Mouse (Mus musculus) stomach, postnatal 0 days (tissue): ENCODE results near the gene Psors1c2. TPM values are rescaled to one million over a fixed set of nuclear protein-coding genes. Genes with fewer than 3 reads are reported as not detected.
A peak's percentile ranks its signal among the peaks of the same experiment; 100 is the strongest.

Experiments
- ATAC-seq: fragments of 200-750 bp; cut with Nextera tagmentation; 2 replicates; pipeline ENCODE4 v1.8.0; 2017; ENCODE audit not compliant: low FRiP score, low TSS enrichment
- DNase-seq: peaks from one replicate; pipeline ENCODE4 v3.0.0-alpha.2; 2016; ENCODE audit warnings: low spot score
- H3K27ac ChIP-seq: fragments of 300-500 bp; sonication (generic); replicated peaks from 2 replicates; pipeline ENCODE4 v1.5.1; 2014; ENCODE audit warnings: mild to moderate bottlenecking, control low read depth
- H3K27me3 ChIP-seq: fragments of 300-500 bp; sonication (generic); 2 replicates; pipeline ENCODE4 v1.6.1; 2014; ENCODE audit warnings: low read length; ENCODE audit not compliant: control insufficient read depth, insufficient read depth
- H3K36me3 ChIP-seq: fragments of 300-500 bp; sonication (generic); 2 replicates; pipeline ENCODE4 v1.6.1; 2014; ENCODE audit warnings: low read length, mixed read lengths; ENCODE audit not compliant: control insufficient read depth, insufficient read depth
- H3K4me1 ChIP-seq: fragments of 300-500 bp; sonication (generic); replicated peaks from 2 replicates; pipeline ENCODE4 v1.6.1; 2014; ENCODE audit warnings: antibody characterized with exemption; ENCODE audit not compliant: control insufficient read depth, insufficient read depth
- H3K4me2 ChIP-seq: fragments of 300-500 bp; sonication (generic); replicated peaks from 2 replicates; pipeline ENCODE4 v1.6.1; 2014; ENCODE audit warnings: low read depth, mild to moderate bottlenecking, control low read depth, moderate library complexity
- H3K4me3 ChIP-seq: fragments of 300-500 bp; sonication (generic); 2 replicates; pipeline ENCODE4 v1.5.1; 2014; ENCODE audit warnings: low read depth, low read length, control low read depth
- H3K9ac ChIP-seq: fragments of 300-500 bp; sonication (generic); 2 replicates; pipeline ENCODE4 v1.6.1; 2014; ENCODE audit warnings: mild to moderate bottlenecking, low read length, control low read depth, mixed read lengths
- H3K9me3 ChIP-seq: fragments of 300-500 bp; sonication (generic); 2 replicates; pipeline ENCODE4 v1.6.1; 2016; ENCODE audit warnings: low read length; ENCODE audit not compliant: control insufficient read depth
- CTCF ChIP-seq: IDR thresholded peaks from 2 replicates; pipeline ENCODE4 v1.5.1; 2016; ENCODE audit warnings: antibody characterized with exemption, low read depth, mild to moderate bottlenecking, moderate library complexity
- EP300 ChIP-seq: optimal IDR thresholded peaks from 2 replicates; pipeline ENCODE3; 2016; ENCODE audit warnings: antibody characterized with exemption
- WGBS: fragments of 180-500 bp; shearing (Covaris S2); extraction: QIAGEN DNeasy Blood & Tissue Kit; methylation state at CpG from one replicate; pipeline ENCODE4 v1.1.7; 2014; 5-methylcytosine and 5-hydroxymethylcytosine counted together
- polyA plus RNA-seq: library from polyadenylated mRNA; unstranded; fragments of >200 nt; fragmentation: Nextera tagmentation; extraction: Ambion mirVana; gene quantifications from 2 replicates; pipeline ENCODE4 v1.2.1, GENCODE M21; 2015

The Psors1c2 gene
- polyA plus RNA-seq, 1 experiment from 2014 or later: 66.8 TPM

DNA sequence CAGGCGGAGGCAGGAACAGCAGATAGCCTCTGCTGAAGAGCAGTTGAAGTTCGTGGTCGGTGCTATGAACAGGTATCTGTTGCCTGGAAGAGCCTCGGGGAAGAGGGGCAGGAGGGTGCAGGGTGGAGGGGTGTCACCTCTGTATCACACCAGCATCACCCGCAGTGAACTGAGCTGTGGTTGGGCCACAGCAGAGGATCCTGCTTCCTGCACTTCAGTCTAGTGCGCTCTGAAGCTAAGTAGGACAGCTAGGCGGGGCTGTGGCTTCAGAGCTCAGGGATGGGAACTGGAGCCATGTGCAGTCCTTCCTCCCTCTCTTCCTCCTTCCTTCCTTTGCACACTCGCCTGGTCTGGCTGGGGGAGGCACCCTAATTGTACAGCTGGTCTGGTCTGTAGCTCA is 6.4 kb upstream of the Psors1c2 start:
- no peak for ATAC-seq
- no peak for TF ChIP-seq EP300
- TF ChIP-seq CTCF: no peak
- DNase-seq: no peak
- Histone ChIP-seq H3K4me1 (no peaks in the 10 kb centered on the region), H3K9me3 (no peaks in the 10 kb centered on the region), H3K36me3 (peaks cover 12% of the 10 kb centered on the region; the same call in 1 of the 2 replicates), H3K9ac (no peak overlapping the region), H3K27ac (no peak overlapping the region), H3K4me2 (no peak overlapping the region), H3K4me3 (no peak overlapping the region), H3K27me3 (no peaks in the 10 kb centered on the region)
- WGBS: 70% methylated on average over 8 of the region's 8 CpGs

DNA sequence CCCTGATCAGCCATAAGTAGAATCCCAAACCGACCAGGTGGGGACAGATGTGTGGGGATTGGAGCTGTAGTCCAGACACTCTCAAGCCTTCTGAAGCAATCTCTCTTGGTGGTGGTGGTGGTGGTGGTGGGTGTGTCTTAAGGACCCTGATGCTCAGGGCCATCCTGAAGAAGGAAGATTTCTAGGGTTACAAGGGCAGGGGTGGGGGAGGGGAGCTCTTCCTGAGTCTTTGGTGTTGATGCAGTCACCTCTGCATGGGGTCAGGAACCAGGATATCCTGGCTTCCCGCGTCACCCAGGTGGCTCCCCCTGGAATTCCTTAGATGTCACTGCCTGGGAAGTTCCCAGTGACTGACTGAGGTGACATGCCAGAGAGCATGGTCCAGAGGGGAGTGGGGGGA is 641 bp upstream of the Psors1c2 start:
- Histone ChIP-seq H3K36me3 (peaks cover 9% of the 10 kb centered on the region; the same call in 1 of the 2 replicates), H3K4me3 (no peak overlapping the region), H3K27ac (no peak overlapping the region), H3K27me3 (no peaks in the 10 kb centered on the region), H3K9me3 (no peaks in the 10 kb centered on the region), H3K4me1 (no peaks in the 10 kb centered on the region), H3K4me2 (no peak overlapping the region), H3K9ac (peak overlapping the region; percentile 4; the same call in 1 of the 2 replicates)
- 2% methylated on average over 3 of the region's 3 CpGs for WGBS
- DNase-seq (no peak), ATAC-seq (no peak)
- TF ChIP-seq EP300: no peak
- no peak for TF ChIP-seq CTCF

DNA sequence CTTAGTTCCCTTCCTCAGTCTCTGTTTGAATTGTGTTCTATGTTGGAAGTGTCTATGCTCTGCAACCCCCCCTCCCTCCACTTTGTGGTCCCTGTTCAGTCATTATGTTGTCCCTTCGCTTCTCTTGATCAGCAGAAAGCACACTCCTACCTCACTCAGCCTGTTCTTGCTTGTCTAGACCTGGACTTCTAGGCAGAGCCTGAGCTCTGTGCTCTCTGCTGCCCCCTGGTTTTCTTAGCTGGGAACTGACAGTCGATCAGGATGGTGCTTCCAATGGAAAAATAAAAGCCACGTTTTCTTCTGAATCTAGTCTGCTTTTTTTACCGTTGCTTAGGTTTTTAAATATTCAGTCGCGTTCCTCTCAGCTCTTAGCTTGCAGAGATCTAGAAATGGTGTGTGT is 1.3 kb downstream of the Psors1c2 start:
- Histone ChIP-seq H3K36me3 (peaks cover 2% of the 10 kb centered on the region; the same call in 1 of the 2 replicates), H3K4me1 (no peaks in the 10 kb centered on the region), H3K27me3 (no peaks in the 10 kb centered on the region), H3K9me3 (no peaks in the 10 kb centered on the region), H3K4me3 (no peak overlapping the region), H3K9ac (no peak overlapping the region), H3K4me2 (0 out of 2 replicates have a peak overlapping the region, but pooled peaks have one; percentile 8), H3K27ac (no peak overlapping the region)
- DNase-seq: peak; percentile 76
- WGBS: 8% methylated on average over 6 of the region's 6 CpGs
- TF ChIP-seq EP300 (no peak), CTCF (peak; percentile 97)
- peak; percentile 69 for ATAC-seq

DNA sequence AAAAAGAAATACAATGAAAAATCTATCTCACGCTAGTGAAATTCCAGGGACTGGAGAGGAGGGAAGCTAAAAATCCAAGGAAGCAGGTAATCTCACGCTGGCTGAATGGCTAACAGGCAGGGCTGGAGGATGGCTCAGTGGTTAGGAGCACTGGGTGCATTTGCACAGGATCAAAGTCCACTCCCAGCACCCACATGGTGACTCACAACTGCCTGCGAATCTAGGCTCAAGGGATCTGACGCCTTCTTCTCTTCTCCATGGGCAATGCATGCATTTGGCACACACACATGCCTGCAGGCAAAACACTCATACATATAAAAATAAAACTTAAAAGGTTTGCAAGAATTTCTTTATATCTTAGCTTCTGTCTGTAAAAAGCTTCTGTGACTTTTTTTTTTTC is 4.4 kb downstream of the Psors1c2 start:
- no peak overlapping the region for H3K4me3 ChIP-seq
- ATAC-seq (peak; percentile 69), DNase-seq (peak; percentile 69)
- H3K4me1 ChIP-seq: no peaks in the 10 kb centered on the region
- no peak overlapping the region for H3K9ac ChIP-seq
- no peak overlapping the region for H3K4me2 ChIP-seq
- no peak for TF ChIP-seq EP300
- no peak for TF ChIP-seq CTCF
- H3K27ac ChIP-seq: no peak overlapping the region
- H3K27me3 ChIP-seq: no peaks in the 10 kb centered on the region
- WGBS: 57% methylated on average over 4 of the region's 4 CpGs
- H3K9me3 ChIP-seq: no peaks in the 10 kb centered on the region
- H3K36me3 ChIP-seq: no peaks in the 10 kb centered on the region

DNA sequence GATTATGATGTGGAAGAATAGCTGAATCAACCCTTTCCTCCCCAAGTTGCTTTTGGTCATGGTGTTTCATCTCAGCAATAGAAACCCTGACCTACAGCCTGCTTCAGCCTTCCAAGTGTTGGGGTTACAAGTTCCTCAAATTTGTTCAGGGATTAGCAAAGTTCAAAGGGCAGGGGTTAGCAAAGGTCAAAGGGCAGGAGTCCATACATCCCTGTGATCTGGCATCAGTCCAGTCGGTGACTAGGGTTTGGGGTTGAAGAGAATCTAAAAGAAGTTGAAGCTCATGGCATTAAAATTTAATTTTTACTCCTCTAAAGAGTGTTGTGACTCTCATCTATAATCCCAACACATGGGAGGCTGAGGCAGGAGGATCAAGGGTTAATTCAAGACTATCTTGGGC is 5.5 kb downstream of the Psors1c2 start:
- ATAC-seq (no peak), DNase-seq (no peak)
- H3K4me3 ChIP-seq: no peak overlapping the region
- no peak for TF ChIP-seq EP300
- no peak for TF ChIP-seq CTCF
- H3K9ac ChIP-seq: no peak overlapping the region
- no peaks in the 10 kb centered on the region for H3K9me3 ChIP-seq
- H3K36me3 ChIP-seq: no peaks in the 10 kb centered on the region
- no peaks in the 10 kb centered on the region for H3K4me1 ChIP-seq
- no peak overlapping the region for H3K27ac ChIP-seq
- WGBS: 90% methylated on average over 1 of the region's 1 CpGs
- no peak overlapping the region for H3K4me2 ChIP-seq
- H3K27me3 ChIP-seq: no peaks in the 10 kb centered on the region

DNA sequence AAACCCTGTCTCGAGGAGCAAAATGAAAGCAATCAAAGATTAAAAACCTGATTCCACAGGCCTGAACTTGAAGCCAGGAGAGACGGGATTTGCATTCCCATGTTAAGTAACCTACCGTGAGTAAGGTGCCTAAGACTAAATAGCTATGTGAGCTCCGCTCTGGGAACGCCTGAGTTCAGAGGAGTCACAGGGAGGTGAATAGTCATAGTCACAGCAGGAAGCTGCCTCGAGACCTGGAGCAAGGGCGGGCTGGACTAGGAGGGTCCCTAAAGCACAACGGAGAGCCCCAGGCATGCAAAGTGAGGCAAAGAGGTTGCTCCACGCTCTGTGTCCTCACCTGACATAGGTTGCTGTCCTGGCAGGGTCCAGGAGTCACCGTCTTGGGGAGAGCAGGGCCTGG is 6.5 kb downstream of the Psors1c2 start:
- no peaks in the 10 kb centered on the region for H3K27me3 ChIP-seq
- H3K4me1 ChIP-seq: no peaks in the 10 kb centered on the region
- no peaks in the 10 kb centered on the region for H3K36me3 ChIP-seq
- DNase-seq (no peak), ATAC-seq (no peak)
- no peak overlapping the region for H3K9ac ChIP-seq
- 51% methylated on average over 10 of the region's 10 CpGs for WGBS
- H3K4me3 ChIP-seq: no peak overlapping the region
- no peaks in the 10 kb centered on the region for H3K9me3 ChIP-seq
- TF ChIP-seq EP300: no peak
- no peak overlapping the region for H3K27ac ChIP-seq
- no peak overlapping the region for H3K4me2 ChIP-seq
